Mouse (Mus musculus) bone marrow, adult 2 months (tissue): ENCODE data around the gene Cxcr6.

Experiments
- CTCF ChIP-seq: fragments of 200-500 bp; IDR thresholded peaks from 2 replicates; pipeline ENCODE4 v1.5.1; 2011; ENCODE audit warnings: low read length, control low read depth; ENCODE audit not compliant: control insufficient read depth, insufficient read depth
- POLR2A ChIP-seq: fragments of 200-500 bp; IDR thresholded peaks from 2 replicates; pipeline ENCODE4 v1.6.1; 2011; ENCODE audit warnings: low read depth, mild to moderate bottlenecking, control low read depth, low read length, borderline replicate concordance; ENCODE audit not compliant: control insufficient read depth

- TF ChIP-seq CTCF (no peak), POLR2A (no peak)
These were observed 40.2 kb downstream of the Cxcr6 start for GRCm38 (mm10) chr9:123846490-123846889.
